Mouse (Mus musculus) E14TG2a.4 (cell line): ENCODE data around the gene Hsf4.

ENCODE experiments used
- CTCF ChIP-seq: conservative IDR thresholded peaks from 2 replicates; pipeline ENCODE4 v1.5.1; 2014; ENCODE audit warnings: low read length
- NANOG ChIP-seq: IDR thresholded peaks from 2 replicates; pipeline ENCODE4 v1.6.1; 2014; ENCODE audit warnings: borderline replicate concordance, low read length, mixed read lengths
- POU5F1 ChIP-seq: IDR thresholded peaks from 2 replicates; pipeline ENCODE4 v1.6.1; 2014; ENCODE audit warnings: low read length, borderline replicate concordance

GRCm38 (mm10) chr8:105253766-105254151 lies 15.8 kb upstream of the Hsf4 start:
- no peak for TF ChIP-seq CTCF
- TF ChIP-seq POU5F1: no peak
- no peak for TF ChIP-seq NANOG
